Mouse (Mus musculus) erythroblast, embryonic 14.5 days (primary cell): ENCODE results near the gene Cd33.

ENCODE experiments used
- GATA1 ChIP-seq: IDR thresholded peaks from 2 replicates; pipeline ENCODE4 v1.6.1; 2012; ENCODE audit warnings: low read length, inconsistent platforms, mixed read lengths
- TAL1 ChIP-seq: IDR thresholded peaks from 3 replicates; pipeline ENCODE4 v1.6.1; 2012; ENCODE audit warnings: low read length, inconsistent platforms, mixed read lengths

- TF ChIP-seq TAL1 (no peak), GATA1 (no peak)
These were observed 55.6 kb downstream of the Cd33 start for GRCm38 (mm10) chr7:43488646-43489045.
